Mouse (Mus musculus): ENCODE data around the gene Dlg5.

DNA sequence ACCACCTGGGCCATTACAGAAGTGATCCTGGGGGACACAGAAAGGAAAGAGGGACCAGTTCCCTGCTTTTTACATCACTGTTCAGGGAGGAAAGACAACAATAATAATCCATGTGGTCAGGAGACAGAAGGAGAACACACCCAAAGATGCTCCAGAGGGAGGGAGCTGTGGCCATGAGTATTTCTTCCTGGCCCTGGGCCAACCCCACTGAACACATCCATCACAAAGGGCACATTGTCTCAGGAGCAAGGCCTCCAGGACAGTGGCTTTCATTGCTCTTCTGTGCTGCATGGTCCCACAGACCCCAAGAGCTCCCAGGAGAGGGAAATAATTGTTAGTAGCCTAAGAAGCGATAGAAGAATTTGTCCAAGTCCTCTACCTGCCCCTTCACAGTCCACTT, 23.9 kb upstream of the Dlg5 start:
- TF ChIP-seq CTCF (IDR thresholded peaks at IDR 0.05; ENCODE audit: insufficient read depth, low read length): no peak
- no peak for TF ChIP-seq POLR2A (IDR thresholded peaks at IDR 0.05; ENCODE audit: borderline replicate concordance, extremely low read depth, low read depth, low read length)

All from lung, adult 2 months (tissue).